Mouse (Mus musculus): ENCODE data around the gene Tmem101. TPM values are rescaled to one million over a fixed set of nuclear protein-coding genes. Genes with fewer than 3 reads are reported as not detected.

The Tmem101 gene
- polyA plus RNA-seq (2012; rRNA removed): 6.8 and 7.4 TPM in 2 replicates

GRCm38 (mm10) chr11:102156039-102156785, at the start of gene Tmem101:
TSS of gene Tmem101 (minus strand) at chr11:102156404.

GRCm38 (mm10) chr11:102189461-102190436, 33.5 kb upstream of the Tmem101 start, which contains the start of gene G6pc3:
TSS of gene G6pc3 (plus strand) at chr11:102189620.

GRCm38 (mm10) chr11:102184646-102185495, 28.7 kb upstream of the Tmem101 start, which contains the start of gene Lsm12:
TSS of gene Lsm12 (minus strand) at chr11:102185296.

GRCm38 (mm10) chr11:102145471-102146001, 10.7 kb downstream of the Tmem101 start, which contains the start of gene Nags:
TSS of gene Nags (plus strand) at chr11:102145513.

GRCm38 (mm10) chr11:102107732-102108131, 48.5 kb downstream of the Tmem101 start, which contains the start of gene Pyy:
TSS of gene Pyy (minus strand) at chr11:102107832.

Other genes with a start within 250 kb of the Tmem101 start
- gene Sost, start 189.4 kb downstream of the Tmem101 start, polyA plus RNA-seq (2012; rRNA removed): 0.08 and 0.12 TPM in 2 replicates
- gene Cfap97d1, start 172.1 kb downstream of the Tmem101 start, polyA plus RNA-seq (2012; rRNA removed): not detected in 2 replicates
- 7.9 and 8.0 TPM in 2 replicates for gene Dusp3, start 169.4 kb downstream of the Tmem101 start, polyA plus RNA-seq (2012; rRNA removed)
- 0.62 and 1.1 TPM in 2 replicates for gene Mpp3, start 127.9 kb downstream of the Tmem101 start, polyA plus RNA-seq (2012; rRNA removed)
- 1.4 and 1.5 TPM in 2 replicates for gene Cd300lg, start 114.9 kb downstream of the Tmem101 start, polyA plus RNA-seq (2012; rRNA removed)
- 3.7 and 4.3 TPM in 2 replicates for gene Mpp2, start 67.9 kb downstream of the Tmem101 start, polyA plus RNA-seq (2012; rRNA removed)
- gene Ppy, start 55.1 kb downstream of the Tmem101 start, polyA plus RNA-seq (2012; rRNA removed): 0.19 TPM in 1 of 2 replicates, not detected in the other
- 0.61 and 1.6 TPM in 2 replicates for gene Pyy, start 48.6 kb downstream of the Tmem101 start, polyA plus RNA-seq (2012; rRNA removed)
- gene Nags, start 10.9 kb downstream of the Tmem101 start, polyA plus RNA-seq (2012; rRNA removed): 24.4 and 27.6 TPM in 2 replicates
- 11.3 and 13.1 TPM in 2 replicates for gene Lsm12, start 28.9 kb upstream of the Tmem101 start, polyA plus RNA-seq (2012; rRNA removed)
- gene G6pc3, start 33.2 kb upstream of the Tmem101 start, polyA plus RNA-seq (2012; rRNA removed): 9.6 and 11.1 TPM in 2 replicates
- 23.1 and 27.8 TPM in 2 replicates for gene Hdac5, start 73.8 kb upstream of the Tmem101 start, polyA plus RNA-seq (2012; rRNA removed)
- gene BC030867, start 92.5 kb upstream of the Tmem101 start, polyA plus RNA-seq (2012; rRNA removed): 4.9 and 5.0 TPM in 2 replicates
- 0.20 and 0.26 TPM in 2 replicates for gene Asb16, start 112.3 kb upstream of the Tmem101 start, polyA plus RNA-seq (2012; rRNA removed)
- gene Tmub2, start 128.5 kb upstream of the Tmem101 start, polyA plus RNA-seq (2012; rRNA removed): 21.9 and 22.2 TPM in 2 replicates
- 10.8 and 12.7 TPM in 2 replicates for gene Atxn7l3, start 140.2 kb upstream of the Tmem101 start, polyA plus RNA-seq (2012; rRNA removed)
- gene Ubtf, start 163.3 kb upstream of the Tmem101 start, polyA plus RNA-seq (2012; rRNA removed): 24.8 and 26.1 TPM in 2 replicates
- 295 and 300 TPM in 2 replicates for gene Slc4a1, start 209.8 kb upstream of the Tmem101 start, polyA plus RNA-seq (2012; rRNA removed)
- 0.50 and 0.54 TPM in 2 replicates for gene Rundc3a, start 237.0 kb upstream of the Tmem101 start, polyA plus RNA-seq (2012; rRNA removed)

Measured in liver, embryonic 18 days (tissue).